Mouse (Mus musculus) ES-Bruce4 (cell line): ENCODE measurements around the gene Olfr466. TPM values are rescaled to one million over a fixed set of nuclear protein-coding genes. Genes with fewer than 3 reads are reported as not detected.

Source experiments
- H3K27ac ChIP-seq: 2 replicates; pipeline ENCODE4 v1.5.1; 2012; ENCODE audit warnings: low read length, inconsistent platforms; ENCODE audit not compliant: insufficient read depth
- H3K27me3 ChIP-seq: 2 replicates; pipeline ENCODE4 v1.6.1; 2012; ENCODE audit warnings: mild to moderate bottlenecking, low read length, inconsistent platforms; ENCODE audit not compliant: control insufficient read depth, poor library complexity, insufficient read depth, severe bottlenecking
- H3K36me3 ChIP-seq: 2 replicates; pipeline ENCODE4 v1.6.1; 2012; ENCODE audit warnings: inconsistent platforms, mild to moderate bottlenecking, low read length, moderate library complexity; ENCODE audit not compliant: control insufficient read depth, poor library complexity, insufficient read depth, severe bottlenecking
- H3K4me1 ChIP-seq: one replicate; pipeline ENCODE4 v1.8.1; 2011; ENCODE audit warnings: low read length; ENCODE audit not compliant: control insufficient read depth, insufficient read depth
- H3K4me3 ChIP-seq: 2 replicates; pipeline ENCODE4 v1.5.1; 2011; ENCODE audit warnings: low read depth, mild to moderate bottlenecking, low read length
- H3K9ac ChIP-seq: 2 replicates; pipeline ENCODE4 v1.6.1; 2012; ENCODE audit warnings: low read depth, mild to moderate bottlenecking, inconsistent platforms; ENCODE audit not compliant: poor library complexity, severe bottlenecking
- H3K9me3 ChIP-seq: replicated peaks from 2 replicates; pipeline ENCODE4 v1.6.1; 2012; ENCODE audit warnings: mild to moderate bottlenecking, low read length, inconsistent platforms; ENCODE audit not compliant: control insufficient read depth, poor library complexity, insufficient read depth, severe bottlenecking
- CTCF ChIP-seq: IDR thresholded peaks from one replicate; pipeline ENCODE4 v1.8.1; 2011; ENCODE audit warnings: low read depth, low read length
- EP300 ChIP-seq: IDR thresholded peaks from 2 replicates; pipeline ENCODE4 v1.6.1; 2011; ENCODE audit warnings: low read depth, low read length; ENCODE audit not compliant: insufficient read depth
- POLR2A ChIP-seq: IDR thresholded peaks from one replicate; pipeline ENCODE4 v1.8.1; 2011; ENCODE audit warnings: low read length; ENCODE audit not compliant: insufficient read depth
- polyA plus RNA-seq: library from polyadenylated mRNA; stranded (reverse); fragments of >200 nt; gene quantifications from 2 replicates; pipeline ENCODE4 v1.2.4, GENCODE M21; 2011; ENCODE audit warnings: low read depth; ENCODE audit not compliant: missing spikeins, insufficient read depth, insufficient read length

Olfr466 gene
- polyA plus RNA-seq, 1 experiment: not detected

DNA sequence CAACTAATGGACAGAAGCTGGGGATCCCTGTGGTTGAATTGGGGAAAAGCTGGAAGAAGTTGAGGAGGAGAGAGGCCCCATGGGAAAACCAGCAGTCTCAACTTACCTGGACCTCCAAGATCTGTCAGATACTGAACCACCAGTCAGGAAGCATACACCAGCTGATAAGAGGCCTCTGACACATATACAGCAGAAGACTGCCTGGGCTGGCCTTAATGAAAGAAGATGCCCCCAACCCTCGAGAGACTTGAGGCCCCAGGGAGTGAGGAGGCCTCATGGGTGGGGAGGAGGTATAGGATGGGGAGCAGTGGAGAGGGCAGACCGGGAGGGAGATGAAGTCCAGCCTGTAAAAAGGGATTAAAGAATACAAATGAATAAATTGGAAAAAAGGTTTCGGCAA is 29.1 kb upstream of the Olfr466 start:
- Histone ChIP-seq H3K4me1 (no peaks in the 10 kb centered on the region), H3K9ac (no peak overlapping the region), H3K9me3 (no peaks in the 10 kb centered on the region), H3K27ac (no peak overlapping the region), H3K36me3 (no peaks in the 10 kb centered on the region), H3K4me3 (no peak overlapping the region), H3K27me3 (no peaks in the 10 kb centered on the region)
- TF ChIP-seq CTCF (no peak), EP300 (no peak), POLR2A (no peak)

DNA sequence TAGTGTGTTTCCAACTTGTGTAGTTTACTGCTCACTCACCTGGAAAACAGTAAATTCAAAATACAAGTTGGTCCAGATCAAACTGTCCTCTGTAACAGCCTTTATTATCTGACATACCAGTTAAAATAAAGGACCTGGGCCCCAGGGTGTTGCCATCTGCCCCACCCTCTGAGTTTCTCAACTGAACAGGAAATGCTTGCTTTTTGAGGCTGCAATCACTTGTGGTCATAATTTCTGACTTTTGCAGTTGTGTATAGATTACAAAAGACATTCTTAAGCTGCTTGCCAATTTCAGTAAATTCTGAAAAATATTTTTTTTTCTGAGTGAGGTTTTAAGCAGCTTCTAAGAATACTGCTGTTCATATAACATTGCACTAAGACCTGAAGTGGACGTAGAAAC is 27.9 kb upstream of the Olfr466 start:
- Histone ChIP-seq H3K9ac (no peak overlapping the region), H3K27ac (no peak overlapping the region), H3K4me1 (no peaks in the 10 kb centered on the region), H3K4me3 (no peak overlapping the region), H3K9me3 (no peaks in the 10 kb centered on the region), H3K27me3 (no peaks in the 10 kb centered on the region), H3K36me3 (no peaks in the 10 kb centered on the region)
- no peak for TF ChIP-seq EP300
- TF ChIP-seq CTCF: no peak
- no peak for TF ChIP-seq POLR2A

DNA sequence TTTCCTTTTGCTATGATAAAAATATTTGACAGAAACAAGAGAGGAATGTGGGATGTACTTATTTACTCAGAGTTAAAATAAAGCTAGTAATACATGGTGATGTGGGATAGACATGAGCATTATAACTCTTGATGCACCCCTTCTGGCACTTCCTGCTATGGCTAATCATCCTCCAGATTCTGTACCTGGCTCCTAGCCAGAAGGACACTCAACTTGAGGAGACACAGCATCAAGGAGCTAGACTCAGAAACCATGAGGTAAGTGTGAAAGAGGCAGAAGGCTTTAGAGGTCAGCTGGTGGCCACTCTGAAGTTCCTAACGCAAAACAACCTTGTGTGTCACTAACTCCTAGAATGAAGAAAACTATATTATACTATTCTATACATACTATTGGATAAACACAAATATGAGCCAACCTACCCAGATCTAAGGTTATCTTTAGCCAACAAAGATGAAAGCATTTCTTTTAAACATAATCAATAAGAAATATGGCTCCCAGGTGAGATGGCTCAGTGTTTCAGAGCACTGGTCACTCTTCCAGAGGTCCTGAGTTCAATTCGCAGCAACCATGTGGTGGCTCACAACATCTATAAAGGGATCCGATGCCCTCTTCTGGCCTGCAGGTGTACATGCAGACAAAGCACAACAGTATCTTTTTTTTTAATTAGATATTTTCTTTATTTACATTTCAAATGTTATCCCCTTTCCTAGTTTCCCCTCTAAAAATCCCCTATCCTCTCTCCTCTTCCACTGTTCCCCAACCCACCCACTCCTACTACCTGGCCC is 22.8 kb upstream of the Olfr466 start:
- Histone ChIP-seq H3K9me3 (no peaks in the 10 kb centered on the region), H3K36me3 (no peaks in the 10 kb centered on the region), H3K27ac (no peak overlapping the region), H3K9ac (no peak overlapping the region), H3K4me3 (no peak overlapping the region), H3K27me3 (no peaks in the 10 kb centered on the region), H3K4me1 (no peaks in the 10 kb centered on the region)
- TF ChIP-seq CTCF: peak; percentile 16
- TF ChIP-seq EP300: no peak
- no peak for TF ChIP-seq POLR2A

DNA sequence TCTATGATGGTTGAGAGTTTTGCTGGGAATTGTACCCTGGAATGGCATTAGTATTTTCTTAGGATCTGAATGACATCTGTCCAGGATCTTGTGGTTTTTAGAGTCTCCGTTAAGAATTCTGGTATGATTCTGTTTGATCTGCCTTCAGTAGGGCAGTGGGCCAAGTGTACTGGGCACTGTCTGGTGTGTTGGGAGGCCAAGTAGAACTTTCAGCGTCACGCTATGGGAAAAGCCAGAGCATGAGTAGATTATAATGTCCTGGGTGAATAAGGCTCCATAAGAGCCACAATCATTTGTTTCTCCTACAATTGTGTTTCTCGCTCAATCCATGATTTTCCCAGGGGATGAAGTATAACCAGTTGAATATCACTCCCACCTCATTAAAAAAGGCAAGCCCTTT is 12.3 kb upstream of the Olfr466 start, which contains the start of gene Olfr465-ps1:
Olfr465-ps1 (plus strand) TSS at position 301 of the 400 bp plus-strand sequence.
- Histone ChIP-seq H3K27ac (no peak within 1 kb of the TSS), H3K27me3 (no peaks in the 10 kb centered on the region), H3K9ac (no peak within 1 kb of the TSS), H3K9me3 (no peaks in the 10 kb centered on the region), H3K4me1 (no peaks in the 10 kb centered on the region), H3K36me3 (no peaks in the 10 kb centered on the region), H3K4me3 (no peak within 1 kb of the TSS)
- TF ChIP-seq CTCF (no peak), POLR2A (no peak), EP300 (no peak)

DNA sequence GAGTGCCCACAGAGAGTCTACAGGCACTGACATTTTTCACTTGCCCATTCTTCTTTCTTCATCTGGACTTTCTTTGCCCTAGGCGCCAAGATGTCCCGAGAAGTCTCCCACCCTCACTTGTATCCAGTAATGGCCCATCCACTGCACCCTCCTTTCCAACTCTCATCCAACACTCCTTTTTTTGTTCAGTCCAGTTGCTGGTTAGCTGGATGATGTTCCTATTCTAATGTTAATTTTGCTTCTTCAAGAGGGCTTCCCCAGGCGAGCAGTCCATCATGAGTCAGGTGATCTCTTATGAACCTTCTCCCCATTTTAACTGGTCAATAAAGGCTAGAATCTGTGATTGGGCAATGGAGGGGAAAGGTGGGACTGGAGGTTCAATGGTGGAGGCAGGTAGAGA is 24.1 kb downstream of the Olfr466 start:
- Histone ChIP-seq H3K4me1 (no peaks in the 10 kb centered on the region), H3K9me3 (no peaks in the 10 kb centered on the region), H3K36me3 (no peaks in the 10 kb centered on the region; the same call in 1 of the 2 replicates), H3K27me3 (no peaks in the 10 kb centered on the region), H3K27ac (no peak overlapping the region), H3K9ac (no peak overlapping the region), H3K4me3 (no peak overlapping the region)
- TF ChIP-seq POLR2A: no peak
- TF ChIP-seq EP300: 0 out of 2 replicates have a peak, but pooled peaks have one; percentile 23
- TF ChIP-seq CTCF: no peak

DNA sequence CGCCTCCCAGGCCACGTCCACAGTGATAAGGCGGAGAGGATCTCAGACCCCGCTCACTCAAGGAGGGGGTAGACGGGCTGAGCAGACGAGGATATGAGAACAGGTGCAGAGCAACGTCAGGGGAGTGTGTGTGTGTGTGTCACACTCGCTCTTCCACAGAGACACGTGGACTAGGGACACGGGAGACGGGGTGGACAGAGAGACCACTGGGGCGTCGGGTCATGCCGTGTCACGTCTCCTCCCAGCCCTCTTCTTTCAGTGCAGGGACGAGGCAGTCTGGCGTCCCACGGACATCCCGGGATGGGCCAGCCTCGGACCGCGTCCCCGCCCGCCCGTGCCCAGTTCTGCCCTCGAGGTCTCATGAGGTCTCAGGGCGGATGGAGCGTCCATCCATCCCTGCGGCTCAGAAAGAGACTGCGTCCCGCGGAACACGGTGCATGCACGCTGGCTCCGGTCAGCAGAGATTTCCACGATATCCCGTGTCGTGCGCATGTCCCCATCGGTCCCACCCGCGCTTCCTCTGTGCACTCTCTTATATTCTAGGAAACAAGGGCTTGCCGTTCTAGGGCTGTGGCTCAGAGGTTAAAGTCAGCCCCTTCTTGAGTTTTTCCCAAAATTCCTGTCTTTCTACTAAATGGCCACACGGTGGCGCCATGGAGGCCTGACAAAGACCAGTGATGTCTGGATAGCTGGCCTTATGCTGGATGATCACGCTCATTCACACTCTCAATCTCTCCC is 25.9 kb downstream of the Olfr466 start:
- Histone ChIP-seq H3K27ac (no peak overlapping the region), H3K27me3 (no peaks in the 10 kb centered on the region), H3K9me3 (no peaks in the 10 kb centered on the region), H3K4me3 (peak overlapping the region; percentile 68), H3K9ac (peak overlapping the region; percentile 58), H3K4me1 (no peaks in the 10 kb centered on the region), H3K36me3 (no peaks in the 10 kb centered on the region; the same call in 1 of the 2 replicates)
- TF ChIP-seq EP300 (no peak), CTCF (peak; percentile 90), POLR2A (no peak)
